Mouse (Mus musculus) retina, postnatal 1 day (tissue): Measurements from ENCODE around the gene Gm13023.
"Not testable (repeated sequence)": the region's sequence is repeated elsewhere in the genome, so short reads cannot be mapped to it uniquely, and the experiment has no call there.

ENCODE experiments used
- DNase-seq: peaks from one replicate; pipeline ENCODE4 v3.0.0-alpha.2; 2012

Gm13023 gene

GRCm38 (mm10) chr4:143789052-143789451 lies at the start of gene Gm13023:
Gm13023 (plus strand) TSS chr4:143789352.
- not testable (repeated sequence) for DNase-seq

GRCm38 (mm10) chr4:143815993-143816392 lies 26.8 kb downstream of the Gm13023 start, which contains the start of gene Gm13084:
Gm13084 (minus strand) TSS chr4:143816093.
- no peak for DNase-seq
